Comparison of ENCODE assay signal across 14 mouse cellular contexts in genomic region chr12:76165641-76166040, GRCm38 (mm10). TPM values are rescaled to one million over a fixed set of nuclear protein-coding genes. Genes with fewer than 3 reads are reported as not detected.
"Had no signal": no experiment of that assay in that cellular context is flagged by ENCODE, and none has a peak within 500 bp of the region (broad histone marks: within the 10 kb centered on the region; RNA-seq: fewer than 3 reads in every experiment).

No protein-coding gene starts in this region.

- DNase-seq: lung, adult 18-20 months; lung, embryonic 14.5 days; lung, postnatal 10 days; lung, postnatal 4 days; midbrain, embryonic 14.5 days; right cerebral cortex, postnatal 14 days; spleen, adult 18-20 months; thymus, adult 18-20 months; thymus, postnatal 14 days; thymus, postnatal 36 days had no signal

RNA-seq across cellular contexts. Expression of gene Esr2, which starts 11.4 kb away (rescaled TPM):
- total RNA-seq: megakaryocyte, adult 5-6 weeks; megakaryocyte-erythroid progenitor cell, adult 5-6 weeks; monocyte, adult 5-6 weeks; neutrophil, adult 5-6 weeks had no signal
